Mouse (Mus musculus): ENCODE measurements around the gene Zbtb9. TPM values are rescaled to one million over a fixed set of nuclear protein-coding genes. Genes with fewer than 3 reads are reported as not detected.

Zbtb9 gene
- polyA plus RNA-seq, 1 experiment from 2014 or later: 17.8 TPM

Small RNAs within 50 kb of the gene (microRNA-seq; reads per million reads assigned to microRNA genes)
- gene Mir3083 (not detected), gene Mir6968 (not detected)

Other genes with a start within 250 kb of the Zbtb9 start
- gene Bnip1, start 192.1 kb upstream of the Zbtb9 start, polyA plus RNA-seq (2016; fragmentation: Nextera tagmentation; extraction: Ambion mirVana): 56.2 and 59.2 TPM in 2 replicates
- not detected in 2 replicates for gene Nkx2-5, start 128.2 kb upstream of the Zbtb9 start, polyA plus RNA-seq (2016; fragmentation: Nextera tagmentation; extraction: Ambion mirVana)
- 9.5 and 10.5 TPM in 2 replicates for gene Kifc5b, start 56.1 kb upstream of the Zbtb9 start, polyA plus RNA-seq (2016; fragmentation: Nextera tagmentation; extraction: Ambion mirVana)
- gene Phf1, start 40.1 kb upstream of the Zbtb9 start, polyA plus RNA-seq (2016; fragmentation: Nextera tagmentation; extraction: Ambion mirVana): 10.7 and 12.5 TPM in 2 replicates
- 173 and 188 TPM in 2 replicates for gene Cuta, start 33.6 kb upstream of the Zbtb9 start, polyA plus RNA-seq (2016; fragmentation: Nextera tagmentation; extraction: Ambion mirVana)
- gene Syngap1, start 31.9 kb upstream of the Zbtb9 start, polyA plus RNA-seq (2016; fragmentation: Nextera tagmentation; extraction: Ambion mirVana): 3.4 and 4.0 TPM in 2 replicates
- 3.5 and 5.3 TPM in 2 replicates for gene Bak1, start 55.8 kb downstream of the Zbtb9 start, polyA plus RNA-seq (2016; fragmentation: Nextera tagmentation; extraction: Ambion mirVana)
- gene Itpr3, start 84.1 kb downstream of the Zbtb9 start, polyA plus RNA-seq (2016; fragmentation: Nextera tagmentation; extraction: Ambion mirVana): 4.3 and 5.2 TPM in 2 replicates
- 350 and 361 TPM in 2 replicates for gene Uqcc2, start 160.7 kb downstream of the Zbtb9 start, polyA plus RNA-seq (2016; fragmentation: Nextera tagmentation; extraction: Ambion mirVana)
- 0.20 and 0.45 TPM in 2 replicates for gene Ip6k3, start 194.6 kb downstream of the Zbtb9 start, polyA plus RNA-seq (2016; fragmentation: Nextera tagmentation; extraction: Ambion mirVana)
- 30.7 and 31.0 TPM in 2 replicates for gene Lemd2, start 231.3 kb downstream of the Zbtb9 start, polyA plus RNA-seq (2016; fragmentation: Nextera tagmentation; extraction: Ambion mirVana)